Mouse (Mus musculus) spleen, adult 2 months (tissue): ENCODE measurements at regions not wholly inside any gene's neighbourhood (a gene's known extent, or its start where the extent isn't known, plus 50 kb on each side); places are given as distances from the start of the nearest gene placed in this dataset.

Experiments used
- DNase-seq, 2 experiments: peaks; one replicate each; pipeline versions ENCODE4 v3.0.0 to v3.0.0-alpha.2; 2012 to 2021; ENCODE audit warnings: low spot score in 2 of 2, low read depth in 1 of 2
- H3K27ac ChIP-seq: fragments of 200-500 bp; 2 replicates; pipeline ENCODE4 v1.5.1; 2012; ENCODE audit warnings: low read length, inconsistent platforms; ENCODE audit not compliant: insufficient read depth
- H3K27me3 ChIP-seq: fragments of 200-500 bp; 2 replicates; pipeline ENCODE4 v1.6.1; 2012; ENCODE audit warnings: mild to moderate bottlenecking, moderate library complexity, low read length, inconsistent platforms; ENCODE audit not compliant: control insufficient read depth, insufficient read depth
- H3K36me3 ChIP-seq: fragments of 200-500 bp; 2 replicates; pipeline ENCODE4 v1.6.1; 2012; ENCODE audit warnings: mild to moderate bottlenecking, low read length, inconsistent platforms; ENCODE audit not compliant: control insufficient read depth, insufficient read depth
- H3K4me1 ChIP-seq: fragments of 200-500 bp; 2 replicates; pipeline ENCODE4 v1.6.1; 2011; ENCODE audit warnings: inconsistent platforms; ENCODE audit not compliant: control insufficient read depth, insufficient read depth, insufficient read length
- H3K4me3 ChIP-seq: fragments of 200-500 bp; 2 replicates; pipeline ENCODE4 v1.5.1; 2011; ENCODE audit warnings: mild to moderate bottlenecking, inconsistent platforms; ENCODE audit not compliant: insufficient read depth, insufficient read length; ENCODE audit errors: extremely low read depth
- CTCF ChIP-seq: fragments of 200-500 bp; IDR thresholded peaks from 2 replicates; pipeline ENCODE4 v1.5.1; 2011; ENCODE audit warnings: mild to moderate bottlenecking, inconsistent platforms; ENCODE audit not compliant: insufficient read depth, insufficient read length, insufficient replicate concordance; ENCODE audit errors: extremely low read depth
- POLR2A ChIP-seq: fragments of 200-500 bp; IDR thresholded peaks from 2 replicates; pipeline ENCODE4 v1.6.1; 2011; ENCODE audit warnings: low read depth, low read length, inconsistent platforms
- whole genome bisulfite sequencing: fragments of 180-500 bp; shearing (Covaris S2); methylation state at CpG from one replicate; pipeline ENCODE4 v1.1.7; 2018; 5-methylcytosine and 5-hydroxymethylcytosine counted together

DNA sequence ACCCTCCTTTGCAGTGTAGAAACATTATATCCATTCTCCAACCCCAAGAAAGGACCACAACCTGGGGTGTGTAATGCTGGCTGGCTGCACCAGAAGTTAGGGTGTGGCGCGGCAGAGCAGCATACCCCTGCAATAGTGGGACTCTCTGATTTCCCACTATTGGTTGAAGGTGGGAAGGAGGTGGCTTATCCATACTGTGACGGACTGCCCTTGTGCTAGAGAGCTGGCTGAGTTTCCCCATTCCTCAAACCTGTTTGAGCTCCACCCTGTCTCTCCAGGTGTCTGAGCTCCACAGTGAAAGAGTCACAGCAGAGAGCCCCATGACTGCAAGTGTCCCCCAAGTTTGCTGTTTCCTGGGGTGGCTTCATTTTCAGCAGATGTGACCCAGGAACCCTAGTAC lies 79.6 kb downstream of the Sik1 start:
- Histone ChIP-seq H3K4me3 (no peak overlapping the region), H3K36me3 (no peaks in the 10 kb centered on the region), H3K27me3 (no peaks in the 10 kb centered on the region), H3K27ac (no peak overlapping the region), H3K4me1 (no peaks in the 10 kb centered on the region; the same call in 1 of the 2 replicates)
- no peak for TF ChIP-seq CTCF
- no peak for TF ChIP-seq POLR2A
- WGBS: 85% methylated on average over 3 of the region's 3 CpGs
- no peak for DNase-seq

DNA sequence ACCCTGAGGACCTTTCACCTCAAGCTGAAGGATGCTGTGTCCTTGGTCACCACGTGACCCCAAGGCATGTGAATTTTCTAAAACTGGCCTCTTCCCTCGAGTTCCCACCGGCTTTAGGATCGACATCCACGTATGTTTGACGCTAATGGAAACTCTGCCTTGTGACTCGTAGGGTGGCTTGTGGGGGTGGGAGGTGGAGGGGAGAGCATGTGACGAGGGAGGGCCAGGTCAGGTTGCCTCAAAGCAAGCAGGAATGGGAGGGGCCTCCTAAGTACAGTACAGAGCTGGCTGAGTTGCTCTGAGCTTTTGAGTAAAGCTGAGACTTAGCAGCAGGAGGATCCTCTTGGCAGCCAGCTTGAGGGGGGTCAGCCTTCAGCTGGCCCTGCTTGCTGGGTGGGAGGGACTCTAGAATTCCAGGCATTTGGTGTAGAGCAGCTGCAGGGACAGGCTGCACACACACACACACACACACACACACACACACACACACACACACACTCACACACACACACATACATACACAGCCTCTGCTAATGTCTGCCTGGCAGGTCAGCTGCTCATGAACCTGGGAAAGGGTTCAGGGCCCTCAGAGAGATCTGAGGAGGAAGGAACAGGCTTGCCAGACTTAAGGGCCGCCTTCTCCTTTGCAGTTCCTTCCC lies 78.5 kb downstream of the Sik1 start:
- H3K4me1 ChIP-seq: no peaks in the 10 kb centered on the region; the same call in 1 of the 2 replicates
- H3K4me3 ChIP-seq: no peak overlapping the region
- TF ChIP-seq CTCF (no peak), POLR2A (no peak)
- H3K27ac ChIP-seq: no peak overlapping the region; the same call in 1 of the 2 replicates
- no peaks in the 10 kb centered on the region for H3K27me3 ChIP-seq
- DNase-seq: no peak
- whole genome bisulfite sequencing: 70% methylated on average over 9 of the region's 9 CpGs
- H3K36me3 ChIP-seq: no peaks in the 10 kb centered on the region

DNA sequence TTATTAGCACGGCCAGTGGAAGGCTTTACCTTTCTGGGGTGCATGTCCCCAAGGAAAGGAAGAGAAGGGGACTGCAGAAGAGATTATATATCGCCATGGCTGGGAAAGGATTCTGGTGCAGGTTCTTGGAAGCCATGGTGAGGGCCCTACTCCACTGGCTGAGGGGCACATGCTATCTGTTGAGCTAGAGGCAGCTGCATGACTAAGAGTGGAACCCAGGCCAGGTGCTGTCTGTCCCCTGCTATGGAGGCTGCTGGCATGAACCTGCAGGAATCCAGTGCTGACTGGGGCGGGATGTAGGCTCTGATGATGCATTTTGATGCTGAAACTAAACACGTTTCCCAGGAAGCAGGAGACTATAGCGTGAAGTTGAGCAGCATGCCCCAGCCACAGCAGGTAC lies 77.9 kb downstream of the Sik1 start:
- H3K4me1 ChIP-seq: no peaks in the 10 kb centered on the region; the same call in 1 of the 2 replicates
- H3K4me3 ChIP-seq: no peak overlapping the region
- no peak for DNase-seq
- TF ChIP-seq POLR2A (no peak), CTCF (no peak)
- H3K36me3 ChIP-seq: no peaks in the 10 kb centered on the region
- 80% methylated on average over 5 of the region's 5 CpGs for WGBS
- no peak overlapping the region; the same call in 1 of the 2 replicates for H3K27ac ChIP-seq
- H3K27me3 ChIP-seq: no peaks in the 10 kb centered on the region

DNA sequence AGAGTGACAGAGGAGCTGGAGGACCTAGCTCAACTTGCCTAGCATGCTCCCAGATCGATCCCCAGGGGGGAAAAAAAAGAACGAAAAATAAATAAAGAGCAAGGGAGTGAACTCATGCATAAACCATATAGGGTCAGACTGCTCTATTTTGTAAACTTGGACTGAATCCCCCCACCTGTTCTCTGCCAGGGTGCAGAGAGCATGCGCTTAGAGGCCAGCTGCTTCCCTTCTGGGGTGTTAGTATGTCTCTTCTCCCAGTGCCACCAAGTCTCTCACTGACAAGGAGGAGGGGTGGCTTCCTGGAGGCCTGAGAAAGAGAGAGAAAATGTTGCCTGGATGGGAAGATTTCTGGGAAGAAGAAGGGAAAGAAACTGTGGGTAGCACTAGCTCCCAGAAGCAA lies 76.1 kb downstream of the Sik1 start:
- no peaks in the 10 kb centered on the region for H3K36me3 ChIP-seq
- H3K4me3 ChIP-seq: no peak overlapping the region
- TF ChIP-seq POLR2A: no peak
- TF ChIP-seq CTCF: no peak
- H3K4me1 ChIP-seq: no peaks in the 10 kb centered on the region; the same call in 1 of the 2 replicates
- no peak for DNase-seq
- no peaks in the 10 kb centered on the region for H3K27me3 ChIP-seq
- 53% methylated on average over 3 of the region's 3 CpGs for WGBS
- no peak overlapping the region for H3K27ac ChIP-seq

DNA sequence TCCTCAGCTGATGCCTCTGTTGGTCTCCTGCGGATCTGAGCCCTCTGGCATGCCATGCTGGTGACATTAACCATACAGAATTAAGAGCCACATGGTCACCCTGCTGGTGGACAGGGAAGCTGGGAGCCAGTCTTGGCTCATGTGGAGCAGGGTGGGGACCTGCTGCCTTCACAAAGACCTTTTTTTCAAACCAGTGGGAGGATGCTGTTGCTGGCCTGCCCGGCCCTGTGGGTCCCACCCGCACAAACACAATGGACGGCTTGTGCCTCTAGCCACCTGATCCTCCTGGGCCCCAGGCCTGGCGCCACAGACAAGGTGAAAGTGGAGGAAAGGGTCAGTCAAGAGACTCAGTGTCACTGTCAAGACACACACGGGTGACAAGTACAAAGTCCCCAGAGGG lies 73.4 kb downstream of the Sik1 start:
- Histone ChIP-seq H3K4me3 (no peak overlapping the region), H3K4me1 (no peaks in the 10 kb centered on the region; the same call in 1 of the 2 replicates), H3K36me3 (no peaks in the 10 kb centered on the region), H3K27me3 (no peaks in the 10 kb centered on the region), H3K27ac (no peak overlapping the region)
- WGBS: 84% methylated on average over 6 of the region's 6 CpGs
- DNase-seq: no peak
- TF ChIP-seq POLR2A (no peak), CTCF (no peak)

DNA sequence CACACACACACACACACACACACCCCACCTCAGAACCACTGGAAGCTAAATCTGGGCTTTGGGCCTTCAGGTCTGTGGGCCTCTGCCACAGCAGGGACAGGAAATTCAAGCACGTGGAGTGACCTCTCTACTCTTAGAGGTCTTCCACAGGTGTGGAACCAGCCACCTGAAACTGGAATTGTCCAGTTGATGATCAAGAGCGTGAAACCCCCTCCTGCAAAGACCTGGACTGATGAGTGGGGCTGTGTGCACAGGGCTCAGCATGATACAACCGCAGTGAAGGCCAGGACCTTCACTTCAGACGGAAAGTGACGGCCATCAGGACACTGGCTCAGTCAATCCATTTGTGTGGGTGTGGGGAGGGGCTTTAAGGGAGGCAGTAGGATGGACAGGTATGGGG lies 72.5 kb downstream of the Sik1 start:
- 90% methylated on average over 5 of the region's 5 CpGs for WGBS
- Histone ChIP-seq H3K36me3 (no peaks in the 10 kb centered on the region), H3K4me1 (no peaks in the 10 kb centered on the region), H3K27me3 (no peaks in the 10 kb centered on the region), H3K27ac (no peak overlapping the region), H3K4me3 (no peak overlapping the region)
- TF ChIP-seq POLR2A (no peak), CTCF (no peak)
- no peak for DNase-seq

DNA sequence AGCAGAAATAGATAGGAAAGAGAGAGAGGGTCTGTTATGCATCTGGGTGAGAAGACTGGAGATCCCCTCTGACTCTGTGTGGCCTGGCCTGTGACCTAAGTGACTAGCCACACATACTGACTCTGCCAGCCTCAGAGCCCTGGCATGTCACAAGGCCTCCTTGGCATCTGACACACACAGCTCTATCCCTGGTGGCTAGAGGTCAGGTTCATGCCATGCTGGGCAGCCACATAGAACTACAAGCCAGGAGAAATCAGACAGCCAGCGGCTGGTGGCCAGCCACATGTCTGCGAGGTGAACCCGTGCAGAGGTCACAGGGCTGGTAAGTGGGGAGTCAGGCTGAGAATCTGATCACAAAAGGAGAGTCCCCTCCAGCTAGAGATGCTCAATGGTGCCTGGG lies 67.3 kb downstream of the Sik1 start:
- WGBS: 86% methylated on average over 3 of the region's 3 CpGs
- TF ChIP-seq POLR2A (no peak), CTCF (no peak)

More for the DNA sequence above, 67.3 kb downstream of the Sik1 start:
- H3K4me3 ChIP-seq: no peak overlapping the region
- peaks cover 20% of the 10 kb centered on the region; the same call in 1 of the 2 replicates for H3K4me1 ChIP-seq
- no peak for DNase-seq
- H3K36me3 ChIP-seq: no peaks in the 10 kb centered on the region
- no peak overlapping the region for H3K27ac ChIP-seq
- H3K27me3 ChIP-seq: no peaks in the 10 kb centered on the region
